Mouse (Mus musculus): ENCODE measurements at regions not wholly inside any gene's neighbourhood (a gene's known extent, or its start where the extent isn't known, plus 50 kb on each side); places are given as distances from the start of the nearest gene placed in this dataset.

DNA sequence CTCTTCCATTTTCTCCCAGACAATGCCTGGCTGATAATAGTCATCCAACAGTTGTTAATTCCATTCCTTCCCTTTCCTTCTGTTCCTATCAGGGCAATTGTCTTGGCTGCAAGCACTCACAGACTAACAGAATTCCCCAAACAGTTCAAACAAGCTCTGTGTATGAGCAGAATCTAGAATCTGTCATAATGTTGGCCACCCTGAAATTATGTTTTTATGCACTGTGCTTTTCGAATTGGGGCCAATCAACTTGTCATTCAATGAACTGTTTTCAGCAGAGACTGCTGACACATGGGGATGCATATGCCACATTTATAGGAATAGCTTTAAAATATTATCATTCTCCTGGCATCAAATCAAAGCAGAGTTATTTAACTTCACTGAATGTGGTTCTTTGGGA is 235.8 kb upstream of the Tmtc4 start:
- Histone ChIP-seq H3K4me2 (replicated peaks) (no peak overlapping the region), H3K27ac (no peak overlapping the region), H3K9ac (no peak overlapping the region), H3K27me3 (replicated peaks) (no peaks in the 10 kb centered on the region), H3K36me3 (no peaks in the 10 kb centered on the region), H3K9me3 (no peaks in the 10 kb centered on the region), H3K4me3 (no peak overlapping the region), H3K4me1 (no peaks in the 10 kb centered on the region)
- 89% methylated on average over 1 of the region's 1 CpGs for WGBS
- ATAC-seq (ENCODE audit: low FRiP score, low read depth), result no peak

GRCm38 (mm10) chr14:123210241-123210640 is 226.4 kb upstream of the Tmtc4 start:
- ATAC-seq (ENCODE audit: low FRiP score, low read depth), result no peak
- H3K36me3 ChIP-seq, result no peaks in the 10 kb centered on the region
- H3K27ac ChIP-seq, result no peak overlapping the region
- no peaks in the 10 kb centered on the region for H3K4me1 ChIP-seq
- H3K27me3 ChIP-seq (replicated peaks), result no peaks in the 10 kb centered on the region
- 85% methylated on average over 3 of the region's 3 CpGs for WGBS
- no peak overlapping the region for H3K4me3 ChIP-seq
- H3K4me2 ChIP-seq (replicated peaks), result no peak overlapping the region
- H3K9me3 ChIP-seq, result no peaks in the 10 kb centered on the region
- no peak overlapping the region for H3K9ac ChIP-seq

DNA sequence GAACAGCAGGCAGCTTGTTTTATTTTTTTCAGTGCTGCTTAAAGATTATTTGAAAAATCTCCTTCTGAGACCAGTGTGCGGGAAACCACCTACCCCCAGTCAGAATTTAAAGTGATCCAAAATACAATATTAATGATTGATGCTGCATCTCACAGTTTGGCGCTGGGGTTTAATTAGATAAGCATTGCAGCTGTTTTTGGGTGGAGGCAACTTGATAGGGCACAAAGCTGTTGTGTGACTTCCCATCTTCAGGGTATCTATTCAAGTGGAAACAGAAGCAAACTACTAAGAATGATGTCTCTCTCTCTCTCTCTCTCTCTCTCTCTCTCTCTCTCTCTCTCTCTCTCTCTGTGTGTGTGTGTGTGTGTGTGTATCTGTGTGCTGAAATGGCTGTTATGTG is 219.0 kb upstream of the Tmtc4 start:
- Histone ChIP-seq H3K4me3 (no peak overlapping the region), H3K36me3 (no peaks in the 10 kb centered on the region), H3K4me1 (no peaks in the 10 kb centered on the region), H3K4me2 (replicated peaks) (no peak overlapping the region), H3K27me3 (replicated peaks) (no peaks in the 10 kb centered on the region), H3K9me3 (no peaks in the 10 kb centered on the region), H3K27ac (no peak overlapping the region), H3K9ac (no peak overlapping the region)
- ATAC-seq (ENCODE audit: low FRiP score, low read depth), result no peak
- WGBS, result 88% methylated on average over 2 of the region's 2 CpGs

DNA sequence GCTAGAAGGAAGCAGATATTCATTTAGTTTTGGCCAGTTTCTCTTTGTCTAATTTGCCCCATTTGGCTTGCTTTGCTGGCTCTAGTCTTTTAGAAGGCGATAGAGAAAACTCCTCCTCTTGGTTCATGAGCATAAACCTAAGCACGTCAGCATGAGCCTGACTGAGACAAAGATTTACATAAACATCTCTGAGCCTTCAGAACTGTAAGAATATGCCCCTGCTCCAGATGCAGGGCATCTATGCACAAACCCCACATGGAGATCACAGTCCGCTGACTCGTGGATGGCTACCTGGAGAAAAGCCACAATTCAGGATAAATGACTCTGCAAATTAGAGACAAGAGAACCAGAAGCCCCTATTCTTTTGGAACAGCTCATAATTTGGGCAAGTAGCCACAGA is 218.5 kb upstream of the Tmtc4 start:
- Histone ChIP-seq H3K27ac (no peak overlapping the region), H3K9ac (no peak overlapping the region), H3K36me3 (no peaks in the 10 kb centered on the region), H3K4me2 (replicated peaks) (no peak overlapping the region), H3K4me3 (no peak overlapping the region), H3K4me1 (no peaks in the 10 kb centered on the region), H3K27me3 (replicated peaks) (no peaks in the 10 kb centered on the region), H3K9me3 (no peaks in the 10 kb centered on the region)
- no peak for ATAC-seq (ENCODE audit: low FRiP score, low read depth)
- WGBS, result 74% methylated on average over 4 of the region's 4 CpGs

GRCm38 (mm10) chr14:123201426-123202274 is 217.8 kb upstream of the Tmtc4 start:
- H3K27me3 ChIP-seq (replicated peaks), result no peaks in the 10 kb centered on the region
- H3K36me3 ChIP-seq, result no peaks in the 10 kb centered on the region
- H3K4me2 ChIP-seq (replicated peaks), result no peak overlapping the region
- no peak overlapping the region for H3K27ac ChIP-seq
- no peak overlapping the region for H3K4me3 ChIP-seq
- H3K4me1 ChIP-seq, result no peaks in the 10 kb centered on the region
- no peak overlapping the region for H3K9ac ChIP-seq
- WGBS, result 77% methylated on average over 14 of the region's 14 CpGs
- no peak for ATAC-seq (ENCODE audit: low FRiP score, low read depth)
- H3K9me3 ChIP-seq, result no peaks in the 10 kb centered on the region

GRCm38 (mm10) chr14:123199111-123199510 is 215.3 kb upstream of the Tmtc4 start:
- H3K9ac ChIP-seq, result no peak overlapping the region
- 66% methylated on average over 3 of the region's 3 CpGs for WGBS
- no peaks in the 10 kb centered on the region for H3K9me3 ChIP-seq
- H3K27ac ChIP-seq, result no peak overlapping the region
- H3K4me1 ChIP-seq, result no peaks in the 10 kb centered on the region
- ATAC-seq (ENCODE audit: low FRiP score, low read depth), result no peak
- no peak overlapping the region for H3K4me3 ChIP-seq
- H3K4me2 ChIP-seq (replicated peaks), result no peak overlapping the region
- H3K27me3 ChIP-seq (replicated peaks), result no peaks in the 10 kb centered on the region
- H3K36me3 ChIP-seq, result no peaks in the 10 kb centered on the region

DNA sequence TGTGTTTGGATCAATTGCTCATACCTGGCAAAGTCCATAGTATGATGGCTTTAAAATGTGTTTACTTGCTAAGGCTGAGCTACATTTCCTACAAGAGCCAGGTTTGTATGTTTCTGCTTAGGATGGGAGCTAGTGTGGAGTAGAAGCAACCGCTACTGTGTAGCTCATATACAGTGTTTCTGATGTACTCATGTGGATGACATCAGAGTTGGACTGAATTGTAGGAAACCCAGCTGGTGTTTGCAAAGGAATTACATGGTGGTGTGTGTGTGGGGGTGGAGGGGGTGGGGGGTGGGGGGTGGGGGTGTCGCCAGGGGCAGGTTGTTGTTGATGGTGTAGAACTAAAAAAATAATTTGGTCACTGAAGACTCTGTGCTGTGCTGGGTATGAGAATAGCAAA is 208.7 kb upstream of the Tmtc4 start:
- no peaks in the 10 kb centered on the region for H3K4me1 ChIP-seq
- ATAC-seq (ENCODE audit: low FRiP score, low read depth), result no peak
- H3K27me3 ChIP-seq (replicated peaks), result no peaks in the 10 kb centered on the region
- no peak overlapping the region for H3K4me3 ChIP-seq
- H3K9me3 ChIP-seq, result no peaks in the 10 kb centered on the region
- H3K36me3 ChIP-seq, result no peaks in the 10 kb centered on the region
- H3K9ac ChIP-seq, result no peak overlapping the region
- no peak overlapping the region for H3K4me2 ChIP-seq (replicated peaks)
- 82% methylated on average over 2 of the region's 2 CpGs for WGBS
- no peak overlapping the region for H3K27ac ChIP-seq

DNA sequence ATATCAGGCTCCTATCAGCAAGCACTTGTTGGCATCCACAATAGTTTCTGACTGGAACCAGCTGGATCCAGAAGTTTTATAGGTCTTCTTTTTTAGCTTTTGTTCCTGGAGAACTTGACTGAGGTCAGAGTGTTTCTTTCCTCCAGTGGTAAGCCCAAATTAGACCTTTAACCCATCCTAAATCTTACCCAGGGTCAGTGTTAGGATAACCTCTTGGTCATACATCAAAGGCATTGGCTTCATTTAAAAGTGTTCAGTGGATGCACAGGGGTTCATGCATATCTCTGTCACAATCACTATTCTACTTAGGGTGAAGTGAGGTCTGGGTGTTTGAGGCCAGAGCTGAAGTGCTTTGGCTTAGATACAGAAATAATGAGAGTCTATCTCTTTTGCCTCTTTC is 206.9 kb upstream of the Tmtc4 start:
- Histone ChIP-seq H3K9me3 (no peaks in the 10 kb centered on the region), H3K27me3 (replicated peaks) (no peaks in the 10 kb centered on the region), H3K4me2 (replicated peaks) (no peak overlapping the region), H3K9ac (no peak overlapping the region), H3K36me3 (no peaks in the 10 kb centered on the region), H3K4me3 (no peak overlapping the region), H3K27ac (no peak overlapping the region), H3K4me1 (no peaks in the 10 kb centered on the region)
- no peak for ATAC-seq (ENCODE audit: low FRiP score, low read depth)

GRCm38 (mm10) chr14:123187270-123188058 is 203.6 kb upstream of the Tmtc4 start:
- 67% methylated on average over 11 of the region's 11 CpGs for WGBS
- peak; percentile 25; the same call in 1 of the 2 replicates for ATAC-seq (ENCODE audit: low FRiP score, low read depth)

GRCm38 (mm10) chr14:123173183-123173582 is 189.3 kb upstream of the Tmtc4 start:
- no peak for ATAC-seq (ENCODE audit: low FRiP score, low read depth)
- Histone ChIP-seq H3K9ac (no peak overlapping the region), H3K36me3 (no peaks in the 10 kb centered on the region), H3K4me3 (no peak overlapping the region), H3K27ac (no peak overlapping the region), H3K4me1 (no peaks in the 10 kb centered on the region), H3K9me3 (no peaks in the 10 kb centered on the region), H3K27me3 (replicated peaks) (no peaks in the 10 kb centered on the region), H3K4me2 (replicated peaks) (no peak overlapping the region)
- WGBS, result 45% methylated on average over 2 of the region's 2 CpGs

More at GRCm38 (mm10) chr14:123187270-123188058, 203.6 kb upstream of the Tmtc4 start:
- H3K27me3 ChIP-seq (replicated peaks), result no peaks in the 10 kb centered on the region
- H3K9ac ChIP-seq, result no peak overlapping the region
- H3K4me3 ChIP-seq, result no peak overlapping the region
- H3K9me3 ChIP-seq, result no peaks in the 10 kb centered on the region
- no peak overlapping the region for H3K27ac ChIP-seq
- no peaks in the 10 kb centered on the region for H3K36me3 ChIP-seq
- no peak overlapping the region for H3K4me2 ChIP-seq (replicated peaks)
- H3K4me1 ChIP-seq, result no peaks in the 10 kb centered on the region

DNA sequence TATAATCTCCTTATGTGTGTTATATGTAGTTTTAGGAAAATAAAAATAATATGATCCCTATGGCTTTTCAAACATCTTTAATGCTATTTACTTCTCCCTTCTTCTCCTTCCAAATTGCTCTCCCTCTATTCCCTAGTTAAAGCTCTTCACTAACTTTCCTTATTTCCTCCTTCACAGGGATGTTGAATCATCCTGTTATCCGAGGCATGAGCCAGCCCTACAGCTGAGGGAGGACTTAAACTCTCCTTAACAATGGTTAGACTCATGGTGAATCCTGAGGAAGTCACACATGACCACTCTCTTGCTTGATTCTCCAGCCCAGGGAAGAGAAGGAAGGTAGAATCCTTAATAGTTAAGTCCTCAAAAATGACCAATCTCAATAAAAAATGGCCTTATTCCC is 188.0 kb upstream of the Tmtc4 start:
- H3K27ac ChIP-seq, result no peak overlapping the region
- H3K27me3 ChIP-seq (replicated peaks), result no peaks in the 10 kb centered on the region
- no peak overlapping the region for H3K4me2 ChIP-seq (replicated peaks)
- no peaks in the 10 kb centered on the region for H3K9me3 ChIP-seq
- H3K4me3 ChIP-seq, result no peak overlapping the region
- 67% methylated on average over 1 of the region's 1 CpGs for WGBS
- H3K9ac ChIP-seq, result no peak overlapping the region
- no peak for ATAC-seq (ENCODE audit: low FRiP score, low read depth)
- H3K36me3 ChIP-seq, result no peaks in the 10 kb centered on the region
- H3K4me1 ChIP-seq, result no peaks in the 10 kb centered on the region

- H3K4me3 ChIP-seq, result no peak overlapping the region
- WGBS, result 75% methylated on average over 4 of the region's 4 CpGs
- no peaks in the 10 kb centered on the region for H3K36me3 ChIP-seq
- no peak overlapping the region for H3K9ac ChIP-seq
- ATAC-seq (ENCODE audit: low FRiP score, low read depth), result no peak
- H3K9me3 ChIP-seq, result no peaks in the 10 kb centered on the region
- H3K27ac ChIP-seq, result no peak overlapping the region
- no peaks in the 10 kb centered on the region for H3K27me3 ChIP-seq (replicated peaks)
- no peak overlapping the region for H3K4me2 ChIP-seq (replicated peaks)
- H3K4me1 ChIP-seq, result no peaks in the 10 kb centered on the region
Observed at GRCm38 (mm10) chr14:123163842-123164241, 180.0 kb upstream of the Tmtc4 start.

All from neural tube, embryonic 12.5 days (tissue).